Comparison of ENCODE assay signal across 8 mouse cellular contexts in genomic region chr17:43666576-43667289, GRCm38 (mm10). TPM values are rescaled to one million over a fixed set of nuclear protein-coding genes. Genes with fewer than 3 reads are reported as not detected.
A peak's percentile ranks its signal among the peaks of the same experiment; 100 is the strongest.
DNase-seq lines count a peak whose midpoint lies in the region; ATAC-seq lines count a peak whose summit lies in the region.

TSS of gene Slc25a27 (minus strand) at chr17:43667214.

- WGBS in intestine, embryonic 14.5 days, result under 1% methylated on average over 41 of the region's 41 CpGs

- H3K4me1 ChIP-seq in intestine, embryonic 14.5 days (replicated peaks; ENCODE audit: control insufficient read depth, insufficient read depth, low read length), result peaks cover 22% of the 10 kb centered on the region

- peak within 1 kb of the TSS; percentile 81 for H3K4me2 ChIP-seq in intestine, embryonic 14.5 days (ENCODE audit: low read length)

- H3K36me3 ChIP-seq in intestine, embryonic 14.5 days (ENCODE audit: control insufficient read depth, insufficient read depth, low read length), result peaks cover 7% of the 10 kb centered on the region

- peak; percentile 99 for ATAC-seq in intestine, embryonic 14.5 days (replicated peaks; ENCODE audit: low FRiP score, low TSS enrichment, low read depth)
- ATAC-seq in megakaryocyte progenitor cell, adult 5-6 weeks (replicated peaks; ENCODE audit: poor library complexity), result peak; percentile 99

- 0 out of 2 replicates have a peak within 1 kb of the TSS, but pooled peaks have one; percentile 33 for H3K27ac ChIP-seq in intestine, embryonic 14.5 days (ENCODE audit: low read depth)

- peak within 1 kb of the TSS; percentile 64 for H3K9ac ChIP-seq in intestine, embryonic 14.5 days (ENCODE audit: low read length)

- no peaks in the 10 kb centered on the region for H3K27me3 ChIP-seq in intestine, embryonic 14.5 days (replicated peaks; ENCODE audit: control insufficient read depth, insufficient read depth, low read length)

- intact Hi-C loops in left cerebral cortex, postnatal 10 days (cut with DNase I), result no loop called here

- H3K4me3 ChIP-seq in intestine, embryonic 14.5 days (ENCODE audit: low read depth, low read length), result peak within 1 kb of the TSS; percentile 78

- H3K9me3 ChIP-seq in intestine, embryonic 14.5 days (ENCODE audit: control insufficient read depth, low read length), result no peaks in the 10 kb centered on the region

- peak; percentile 95 for DNase-seq in adrenal gland, adult 2 months
- peak; percentile 97 for DNase-seq in embryo, embryonic 10.5 days (ENCODE audit: low spot score)
- DNase-seq in gastrocnemius, postnatal 25 days, result peak; percentile 91
- DNase-seq in intestine, embryonic 14.5 days (ENCODE audit: low spot score), result peak; percentile 92
- DNase-seq in left cerebral cortex, postnatal 10 days (ENCODE audit: extremely low spot score in 1 of 2, low spot score in 2 of 2), result peak; percentile 84 to 89
- DNase-seq in right cerebral cortex, postnatal 10 days (ENCODE audit: low spot score in 2 of 2), result peak; percentile 91 to 95
- peak; percentile 93 for DNase-seq in urinary bladder, postnatal 14 days (ENCODE audit: low spot score)

RNA-seq across cellular contexts. Expression of gene Slc25a27, which starts in this region (rescaled TPM):
- total RNA-seq in adrenal gland, adult 2 months (2021), result 1 to 10 TPM; 2.1 to 2.2 TPM
- 2.1 and 3.8 TPM in 2 replicates for polyA plus RNA-seq in adrenal gland, adult 2 months (2012; rRNA removed)
- total RNA-seq in gastrocnemius, postnatal 25 days (2021), result 1 to 10 TPM; 4.7 to 5.3 TPM
- 14.0 and 19.8 TPM in 2 replicates for polyA plus RNA-seq in intestine, embryonic 14.5 days (2014; fragmentation: Nextera tagmentation; extraction: Ambion mirVana)
- 10 to 100 TPM; 39.5 to 40.9 TPM for total RNA-seq in left cerebral cortex, postnatal 10 days (2021)
- total RNA-seq in megakaryocyte progenitor cell, adult 5-6 weeks (2015), result 1.6 and 2.5 TPM in 2 replicates
- 0.29 and 4.1 TPM in 2 replicates for total RNA-seq in megakaryocyte progenitor cell, adult 5-6 weeks (2017)

Comparison
In these comparisons a context has a peak if more than half of its experiments do, and no peak if none do; other contexts are left out.
1. Peak in every context shown above with its lines: DNase-seq, ATAC-seq, H3K4me3 ChIP-seq and H3K27ac ChIP-seq.
2. RNA of gene Slc25a27 (total RNA-seq): 39.5 to 40.9 TPM in left cerebral cortex, postnatal 10 days; 4.7 to 5.3 TPM in gastrocnemius, postnatal 25 days, 0.29 to 4.1 TPM in megakaryocyte progenitor cell, adult 5-6 weeks and 2.1 to 2.2 TPM in adrenal gland, adult 2 months; every median in the first group is over 4 times any median in the second.